Mouse (Mus musculus): ENCODE data around the gene Bbs5. TPM values are rescaled to one million over a fixed set of nuclear protein-coding genes. Genes with fewer than 3 reads are reported as not detected.

Bbs5 gene
- total RNA-seq, 1 experiment = 8.3 TPM

DNA sequence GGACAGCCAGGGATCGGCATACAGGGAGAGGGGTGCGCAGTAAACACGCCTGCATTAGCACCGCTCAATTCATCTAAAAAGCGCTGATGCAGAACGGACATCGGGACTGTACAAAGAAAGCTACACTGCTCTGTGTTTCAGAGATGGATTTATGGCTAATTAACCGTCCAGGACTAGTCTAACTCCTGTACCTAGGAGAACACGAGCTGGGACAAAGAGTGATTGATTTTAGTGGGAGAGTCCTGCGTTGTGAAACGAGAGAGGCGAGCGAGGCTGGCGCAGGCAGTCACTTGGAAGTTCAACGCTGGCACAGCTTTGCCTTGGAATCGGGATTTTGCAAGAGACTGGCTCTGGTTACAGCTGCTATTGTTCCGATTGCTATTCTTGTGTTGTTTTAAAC lies 17.8 kb upstream of the Bbs5 start:
- Histone ChIP-seq H3K27ac (ENCODE audit: insufficient read depth, low read depth, low read length, poor library complexity, severe bottlenecking) (no peak overlapping the region), H3K36me3 (ENCODE audit: control insufficient read depth, insufficient read depth, low read length, poor library complexity, severe bottlenecking) (no peaks in the 10 kb centered on the region), H3K9ac (ENCODE audit: insufficient read depth, low read depth, low read length, poor library complexity, severe bottlenecking) (peak overlapping the region; percentile 63; the same call in 1 of the 2 replicates), H3K4me1 (ENCODE audit: control insufficient read depth in 2 of 2, insufficient read depth in 2 of 2, low read length in 2 of 2, poor library complexity in 1 of 2) (no peaks in the 10 kb centered on the region), H3K9me3 (ENCODE audit: control insufficient read depth, insufficient read depth, low read depth, low read length) (no peaks in the 10 kb centered on the region), H3K4me3 (ENCODE audit: insufficient read depth in 1 of 2, low read depth in 1 of 2, low read length in 2 of 2, poor library complexity in 1 of 2, severe bottlenecking in 1 of 2) (peak overlapping the region; percentile 35 to 66)
- DNase-seq (ENCODE audit: low read depth, low spot score) = no peak
- in situ Hi-C loops (cut with MboI; ENCODE audit: low sequenced_read_pairs in 2 of 2, unreplicated experiment in 2 of 2) = no loop called here
- no peak for TF ChIP-seq HCFC1 (IDR thresholded peaks at IDR 0.05; ENCODE audit: borderline replicate concordance, insufficient read depth, low read length)
- no peak for TF ChIP-seq CHD2 (IDR thresholded peaks at IDR 0.05; ENCODE audit: low read depth, low read length)
- TF ChIP-seq ZC3H11A (IDR thresholded peaks at IDR 0.05; ENCODE audit: borderline replicate concordance, low read depth, low read length) = no peak
- no peak for TF ChIP-seq ZNF384 (IDR thresholded peaks at IDR 0.05; ENCODE audit: low read depth, low read length)
- TF ChIP-seq MAFK (IDR thresholded peaks at IDR 0.05; ENCODE audit: insufficient read depth, low read depth, low read length) = no peak

- Histone ChIP-seq H3K4me1 (ENCODE audit: control insufficient read depth in 2 of 2, insufficient read depth in 2 of 2, low read length in 2 of 2, poor library complexity in 1 of 2) (no peaks in the 10 kb centered on the region), H3K9ac (ENCODE audit: insufficient read depth, low read depth, low read length, poor library complexity, severe bottlenecking) (no peak overlapping the region), H3K4me3 (ENCODE audit: insufficient read depth in 1 of 2, low read depth in 1 of 2, low read length in 2 of 2, poor library complexity in 1 of 2, severe bottlenecking in 1 of 2) (no peak overlapping the region), H3K9me3 (ENCODE audit: control insufficient read depth, insufficient read depth, low read depth, low read length) (no peaks in the 10 kb centered on the region), H3K27ac (ENCODE audit: insufficient read depth, low read depth, low read length, poor library complexity, severe bottlenecking) (no peak overlapping the region), H3K36me3 (ENCODE audit: control insufficient read depth, insufficient read depth, low read length, poor library complexity, severe bottlenecking) (no peaks in the 10 kb centered on the region)
- DNase-seq (ENCODE audit: low read depth, low spot score) = no peak
- in situ Hi-C loops (cut with MboI; ENCODE audit: low sequenced_read_pairs in 2 of 2, unreplicated experiment in 2 of 2) = loop anchor here in 1 of 2 experiments (10.0 kb wide), 1 partner anchor 155 kb away; the partner anchor contains the start of genes Ccdc173 and Phospho2
- TF ChIP-seq ZC3H11A (IDR thresholded peaks at IDR 0.05; ENCODE audit: borderline replicate concordance, low read depth, low read length) (no peak), MAFK (IDR thresholded peaks at IDR 0.05; ENCODE audit: insufficient read depth, low read depth, low read length) (no peak), ZNF384 (IDR thresholded peaks at IDR 0.05; ENCODE audit: low read depth, low read length) (no peak), HCFC1 (IDR thresholded peaks at IDR 0.05; ENCODE audit: borderline replicate concordance, insufficient read depth, low read length) (no peak), CHD2 (IDR thresholded peaks at IDR 0.05; ENCODE audit: low read depth, low read length) (no peak)
Observed at GRCm38 (mm10) chr2:69629914-69630313, 17.1 kb upstream of the Bbs5 start.

GRCm38 (mm10) chr2:69630792-69631191 lies 16.2 kb upstream of the Bbs5 start:
- H3K36me3 ChIP-seq (ENCODE audit: control insufficient read depth, insufficient read depth, low read length, poor library complexity, severe bottlenecking) = no peaks in the 10 kb centered on the region
- DNase-seq (ENCODE audit: low read depth, low spot score) = no peak
- no peaks in the 10 kb centered on the region for H3K9me3 ChIP-seq (ENCODE audit: control insufficient read depth, insufficient read depth, low read depth, low read length)
- in situ Hi-C loops (cut with MboI; ENCODE audit: low sequenced_read_pairs in 2 of 2, unreplicated experiment in 2 of 2) = loop anchor here in 1 of 2 experiments (10.0 kb wide), 1 partner anchor 154 kb away; the partner anchor contains the start of genes Ccdc173 and Phospho2
- H3K4me1 ChIP-seq (ENCODE audit: control insufficient read depth in 2 of 2, insufficient read depth in 2 of 2, low read length in 2 of 2, poor library complexity in 1 of 2) = no peaks in the 10 kb centered on the region
- H3K27ac ChIP-seq (ENCODE audit: insufficient read depth, low read depth, low read length, poor library complexity, severe bottlenecking) = no peak overlapping the region
- no peak overlapping the region for H3K9ac ChIP-seq (ENCODE audit: insufficient read depth, low read depth, low read length, poor library complexity, severe bottlenecking)
- no peak overlapping the region for H3K4me3 ChIP-seq (ENCODE audit: insufficient read depth in 1 of 2, low read depth in 1 of 2, low read length in 2 of 2, poor library complexity in 1 of 2, severe bottlenecking in 1 of 2)
- TF ChIP-seq CHD2 (IDR thresholded peaks at IDR 0.05; ENCODE audit: low read depth, low read length) (0 out of 2 replicates have a peak, but pooled peaks have one; percentile 3), HCFC1 (IDR thresholded peaks at IDR 0.05; ENCODE audit: borderline replicate concordance, insufficient read depth, low read length) (no peak)

DNA sequence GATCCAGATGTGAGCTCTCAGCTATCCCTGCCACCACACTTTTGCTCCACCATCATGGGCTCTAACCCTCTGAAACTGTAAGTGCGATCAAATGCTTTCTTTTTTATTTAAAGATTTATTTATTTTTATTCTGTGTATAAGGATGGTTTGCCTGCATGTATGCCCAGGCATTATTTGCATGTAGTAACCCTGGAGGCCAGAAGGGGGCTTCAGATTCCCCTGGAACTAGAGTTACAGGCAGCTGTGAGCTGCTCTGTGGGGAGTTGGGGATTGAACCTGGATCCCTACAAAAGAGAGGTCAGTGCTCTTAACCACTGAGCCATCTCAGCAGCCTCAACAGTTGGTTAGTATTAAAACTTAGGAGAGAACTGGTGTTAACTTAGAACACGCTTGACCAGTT lies 15.5 kb upstream of the Bbs5 start:
- Histone ChIP-seq H3K9me3 (ENCODE audit: control insufficient read depth, insufficient read depth, low read depth, low read length) (no peaks in the 10 kb centered on the region), H3K9ac (ENCODE audit: insufficient read depth, low read depth, low read length, poor library complexity, severe bottlenecking) (no peak overlapping the region), H3K27ac (ENCODE audit: insufficient read depth, low read depth, low read length, poor library complexity, severe bottlenecking) (no peak overlapping the region), H3K36me3 (ENCODE audit: control insufficient read depth, insufficient read depth, low read length, poor library complexity, severe bottlenecking) (no peaks in the 10 kb centered on the region), H3K4me1 (ENCODE audit: control insufficient read depth in 2 of 2, insufficient read depth in 2 of 2, low read length in 2 of 2, poor library complexity in 1 of 2) (no peaks in the 10 kb centered on the region), H3K4me3 (ENCODE audit: insufficient read depth in 1 of 2, low read depth in 1 of 2, low read length in 2 of 2, poor library complexity in 1 of 2, severe bottlenecking in 1 of 2) (no peak overlapping the region)
- in situ Hi-C loops (cut with MboI; ENCODE audit: low sequenced_read_pairs in 2 of 2, unreplicated experiment in 2 of 2) = loop anchor here in 1 of 2 experiments (10.0 kb wide), 1 partner anchor 153 kb away; the partner anchor contains the start of genes Ccdc173 and Phospho2
- DNase-seq (ENCODE audit: low read depth, low spot score) = no peak
- TF ChIP-seq MAFK (IDR thresholded peaks at IDR 0.05; ENCODE audit: insufficient read depth, low read depth, low read length) = no peak
- TF ChIP-seq ZC3H11A (IDR thresholded peaks at IDR 0.05; ENCODE audit: borderline replicate concordance, low read depth, low read length) = no peak
- TF ChIP-seq HCFC1 (IDR thresholded peaks at IDR 0.05; ENCODE audit: borderline replicate concordance, insufficient read depth, low read length) = no peak
- no peak for TF ChIP-seq CHD2 (IDR thresholded peaks at IDR 0.05; ENCODE audit: low read depth, low read length)
- no peak for TF ChIP-seq ZNF384 (IDR thresholded peaks at IDR 0.05; ENCODE audit: low read depth, low read length)
